Mouse (Mus musculus): ENCODE results near the gene Flvcr2.
A peak's percentile ranks its signal among the peaks of the same experiment; 100 is the strongest.

Flvcr2 gene

DNA sequence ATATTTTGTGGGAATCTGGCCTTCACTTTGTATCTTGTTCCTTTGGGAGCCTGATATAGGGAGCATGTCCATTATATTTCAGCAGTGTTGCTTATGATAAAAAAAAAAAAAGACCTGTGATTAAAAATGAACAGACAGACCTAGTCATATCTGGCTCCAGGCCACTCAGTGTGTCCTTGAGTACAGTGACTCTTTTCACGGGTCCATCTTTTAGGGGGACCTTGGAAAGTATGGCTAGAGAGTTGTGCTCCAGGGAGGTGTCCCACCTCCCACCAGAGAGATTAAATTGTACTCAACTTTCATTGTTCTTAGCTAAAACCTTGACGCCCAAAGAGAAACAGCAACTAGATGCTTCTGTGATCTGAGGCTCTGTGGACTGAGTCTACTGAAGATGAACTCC, 47.8 kb downstream of the Flvcr2 start:
- no peak for DNase-seq (ENCODE audit: low read depth, low spot score)

DNA sequence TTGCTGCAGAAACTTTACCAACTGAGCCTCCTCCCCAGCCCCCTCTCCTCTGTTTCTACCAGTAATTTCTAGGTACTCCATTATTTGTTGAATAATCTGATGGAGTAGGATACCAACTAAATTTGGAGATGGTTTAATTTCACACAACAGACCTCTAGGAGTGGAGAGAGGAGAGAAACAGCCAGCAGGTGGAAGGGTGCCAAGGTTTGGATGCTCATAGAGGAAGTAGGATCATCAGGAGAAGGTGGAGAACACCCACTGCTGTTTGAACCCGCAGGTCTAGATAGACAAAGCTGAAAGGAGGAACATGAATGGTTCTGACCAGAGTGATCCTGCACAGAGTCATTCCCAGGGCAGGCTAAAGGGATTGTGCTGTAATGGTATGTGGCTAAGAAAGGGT, 49.2 kb downstream of the Flvcr2 start:
- no peak for DNase-seq (ENCODE audit: low read depth, low spot score)

DNA sequence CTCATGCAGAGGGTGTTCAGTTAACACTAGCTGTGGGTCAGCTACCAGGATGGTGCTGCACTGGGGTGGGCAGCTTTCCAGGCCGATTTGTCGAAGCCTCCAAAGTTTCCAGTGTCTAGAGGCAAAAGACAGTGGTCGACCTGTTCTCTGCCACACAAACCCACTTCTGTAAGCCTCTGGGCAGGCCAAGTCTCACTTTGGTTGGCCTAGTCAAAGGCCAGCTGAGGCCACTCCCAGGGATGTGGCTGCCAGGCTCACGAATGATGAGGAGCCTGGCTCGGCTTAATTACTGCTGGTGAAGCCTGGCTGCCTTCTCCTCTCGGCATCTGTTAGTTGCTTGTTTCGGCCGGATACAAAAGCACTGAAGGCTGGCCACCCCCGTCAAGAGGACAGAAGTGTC, 53.7 kb downstream of the Flvcr2 start:
- DNase-seq (ENCODE audit: low read depth, low spot score), result no peak

DNA sequence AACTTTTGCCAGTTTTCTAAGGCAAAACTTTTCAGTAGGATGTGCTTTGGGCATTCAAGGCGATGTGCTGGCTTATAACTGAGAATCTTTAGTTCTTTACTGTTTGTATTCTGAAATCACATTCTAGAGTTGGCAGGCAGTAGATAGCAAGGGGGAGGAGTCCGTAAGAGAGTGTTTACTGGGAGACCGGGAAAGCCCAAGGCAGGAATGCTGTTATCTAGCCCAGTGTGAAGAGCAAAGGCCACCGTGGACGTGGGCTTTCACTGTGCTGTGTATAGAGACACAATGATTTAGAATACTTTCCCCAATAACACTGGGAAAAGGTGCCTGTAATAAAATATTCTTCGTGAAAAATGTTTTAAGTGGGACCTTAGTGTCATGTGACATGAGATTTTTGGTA, 63.4 kb downstream of the Flvcr2 start:
- no peak for DNase-seq (ENCODE audit: low read depth, low spot score)

DNA sequence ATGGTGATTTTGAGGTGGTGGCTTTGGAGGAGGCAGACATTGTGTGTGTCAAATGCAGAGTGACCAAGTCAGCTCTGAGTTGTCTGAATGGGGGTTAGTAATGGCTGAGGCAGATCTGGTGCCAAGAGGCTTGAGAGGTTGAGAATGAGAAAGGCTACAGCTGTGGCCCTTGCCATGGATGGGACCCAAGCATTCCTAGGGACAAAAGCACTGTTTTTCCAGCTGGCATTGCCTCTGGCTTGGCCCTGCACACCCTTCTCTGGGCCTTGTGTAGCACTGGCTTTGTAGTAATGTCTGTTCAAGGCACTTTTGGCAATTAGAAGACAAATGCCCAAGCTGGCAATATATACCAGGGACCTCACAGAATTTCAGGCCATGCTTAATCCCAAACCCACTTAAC, 64.6 kb downstream of the Flvcr2 start:
- no peak for DNase-seq (ENCODE audit: low read depth, low spot score)

DNA sequence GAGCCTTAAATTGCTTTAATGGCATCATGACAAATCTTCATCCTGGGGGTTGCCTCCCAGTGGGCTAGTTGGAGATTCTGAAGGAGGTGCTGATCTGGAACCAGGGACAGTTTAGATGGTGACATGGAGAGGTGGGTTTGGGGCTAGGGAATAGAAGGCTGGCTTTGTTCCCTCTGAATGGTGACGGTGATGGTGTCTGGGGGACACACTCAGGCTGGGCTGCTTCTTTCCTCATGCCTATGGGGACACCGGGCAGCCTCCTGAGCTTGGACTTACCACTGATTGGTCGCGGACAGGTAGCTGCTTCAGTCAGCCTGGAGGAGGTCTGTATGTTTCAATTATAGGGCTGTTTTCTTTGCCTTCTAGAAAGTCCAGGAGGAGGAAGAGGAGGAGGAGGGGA, 65.3 kb downstream of the Flvcr2 start:
- no peak for DNase-seq (ENCODE audit: low read depth, low spot score)

DNA sequence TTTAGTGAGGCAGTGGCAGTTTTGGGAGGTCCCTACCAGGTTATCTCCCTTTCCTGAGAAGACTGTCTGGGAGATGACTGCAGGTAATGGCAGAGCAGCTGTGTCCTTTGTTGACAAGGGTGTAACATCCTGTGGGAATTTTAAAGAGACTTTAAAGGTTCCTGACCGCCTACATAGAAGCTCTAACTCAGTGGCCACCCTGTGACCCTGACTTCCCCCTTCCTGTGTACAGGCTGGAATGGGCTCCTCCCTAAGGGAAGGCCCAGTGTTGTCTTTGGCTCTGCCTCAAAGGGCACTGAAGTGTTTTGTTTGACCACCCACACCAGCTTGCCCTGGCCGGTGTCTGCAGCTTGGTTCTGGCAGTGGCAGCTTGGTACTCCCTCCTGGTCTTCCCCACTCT, 67.3 kb downstream of the Flvcr2 start:
- no peak for DNase-seq (ENCODE audit: low read depth, low spot score)

DNA sequence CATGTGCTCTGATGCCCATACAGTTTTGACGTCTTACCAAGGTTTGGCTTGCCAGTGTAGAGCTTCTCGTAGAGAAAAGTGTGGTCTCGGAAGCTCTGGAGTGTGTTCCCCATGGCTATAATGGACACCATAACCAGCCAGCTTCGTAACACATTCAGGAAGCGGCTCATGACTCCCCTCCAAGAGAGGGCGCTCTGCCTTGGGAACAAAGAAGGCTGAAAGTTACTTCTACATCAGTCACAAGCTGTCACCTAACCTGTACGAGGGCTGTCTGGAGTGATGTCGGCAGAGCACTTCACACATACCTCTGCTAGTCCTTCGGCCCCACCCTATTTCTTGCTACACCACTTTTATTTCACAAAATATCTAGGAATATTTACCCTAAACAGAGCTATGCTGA, 75.7 kb downstream of the Flvcr2 start:
- peak; percentile 24 for DNase-seq (ENCODE audit: low read depth, low spot score)

DNA sequence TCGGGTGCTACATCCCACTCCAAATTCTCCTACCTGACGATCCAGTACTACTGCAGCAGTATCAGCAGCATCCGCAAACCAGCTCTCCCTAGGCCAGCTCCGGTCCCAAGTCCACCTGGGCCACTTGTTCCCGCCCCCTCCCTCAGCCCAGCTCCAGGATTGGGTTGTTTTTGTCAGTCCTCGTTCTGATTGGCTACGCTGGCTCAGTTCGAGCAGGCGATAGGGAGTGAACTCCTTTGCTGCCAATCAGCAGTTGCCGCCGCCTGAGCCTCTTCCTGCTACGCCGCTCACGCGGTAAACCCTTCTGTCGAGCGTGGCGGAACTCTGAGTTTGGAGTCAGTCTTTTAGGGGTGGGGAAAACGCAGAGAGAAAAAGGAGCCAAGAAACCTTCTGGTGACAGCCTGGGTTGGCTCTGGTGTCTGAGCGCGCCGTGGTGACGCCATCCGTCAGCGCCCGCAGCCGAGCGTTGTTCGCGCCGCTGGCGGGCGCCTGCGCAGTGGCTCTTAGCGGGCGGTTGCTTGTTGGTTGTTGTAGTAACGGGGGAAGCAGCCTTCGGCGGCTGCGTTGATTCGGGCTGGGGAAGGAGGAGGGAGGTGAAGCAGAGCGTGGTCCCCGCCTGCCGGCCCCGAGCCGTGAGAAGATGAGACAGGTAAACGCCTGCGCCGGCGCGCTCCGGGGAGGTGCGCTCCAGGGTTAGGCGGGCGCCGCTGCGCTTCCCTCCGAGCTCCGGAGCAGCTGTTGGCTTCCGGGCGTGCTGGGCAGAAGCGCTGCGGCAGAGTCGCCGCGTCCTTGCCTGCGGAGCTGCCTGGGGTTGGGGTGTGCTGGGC, 78.3 kb downstream of the Flvcr2 start, which contains the start of the genes Erg28 and Ttll5:
TSS of gene Erg28 (minus strand) at position 113 of the 827 bp plus-strand sequence.
TSS of gene Ttll5 (plus strand) at position 222 of the 827 bp plus-strand sequence.
- DNase-seq (ENCODE audit: low read depth, low spot score), result peak; percentile 98

DNA sequence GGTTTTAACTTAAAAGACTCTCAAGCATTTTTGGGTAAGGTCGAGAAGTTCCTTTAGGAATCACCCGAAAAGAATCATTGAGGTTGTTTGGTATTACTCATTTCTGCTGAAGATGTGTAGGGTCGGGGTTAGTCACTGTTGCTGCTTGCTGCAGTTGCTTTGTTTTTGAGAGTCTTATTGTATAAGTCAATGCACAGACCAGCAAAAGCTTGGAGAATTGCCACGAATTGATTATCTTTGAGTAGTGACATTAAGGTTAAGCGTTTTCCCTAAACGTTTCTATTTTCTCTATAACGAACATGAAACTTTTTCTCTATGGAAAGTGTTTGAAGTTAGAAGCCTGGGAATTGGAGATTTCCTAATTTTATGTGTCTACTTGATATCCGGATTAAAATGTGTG, 79.0 kb downstream of the Flvcr2 start:
- no peak for DNase-seq (ENCODE audit: low read depth, low spot score)

DNA sequence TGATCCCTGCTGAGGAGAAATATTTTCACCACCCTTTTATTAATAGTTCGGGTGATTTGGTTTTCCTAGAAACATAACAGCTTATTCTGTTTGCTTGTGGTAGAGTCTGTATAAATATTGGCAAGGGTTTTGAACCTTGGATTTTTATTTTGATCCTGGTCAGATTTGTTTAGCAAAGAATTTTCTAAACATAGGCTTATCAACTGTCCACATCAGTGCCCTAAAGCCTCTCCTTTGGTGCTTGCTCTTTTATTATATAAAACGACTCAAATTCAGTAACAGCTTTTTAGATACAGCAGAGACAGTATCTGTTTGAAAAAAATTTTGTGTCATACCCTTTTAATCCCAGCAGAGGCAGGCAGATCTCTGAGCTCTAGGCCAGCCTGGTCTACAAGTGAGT, 79.5 kb downstream of the Flvcr2 start:
- DNase-seq (ENCODE audit: low read depth, low spot score), result peak; percentile 16

DNA sequence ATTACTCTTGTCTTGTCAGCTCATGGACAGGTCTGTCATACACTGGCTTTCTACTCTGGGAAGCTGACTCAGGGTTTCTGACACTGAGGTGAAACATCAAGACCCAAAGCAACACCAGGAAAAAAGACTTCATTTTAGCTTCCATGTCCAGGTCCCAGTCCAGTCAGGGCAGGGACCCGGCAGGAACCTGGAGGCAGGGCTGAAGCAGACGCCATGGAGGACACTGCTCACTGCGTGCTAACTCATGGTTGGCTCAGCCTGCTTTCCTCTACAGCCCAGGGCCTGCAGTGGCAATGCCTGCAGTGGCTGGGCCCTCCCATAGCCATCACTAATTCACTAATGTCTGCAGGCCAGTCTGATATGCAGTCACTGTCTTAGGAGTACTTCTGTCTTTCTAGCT, 82.5 kb downstream of the Flvcr2 start:
- no peak for DNase-seq (ENCODE audit: low read depth, low spot score)

DNA sequence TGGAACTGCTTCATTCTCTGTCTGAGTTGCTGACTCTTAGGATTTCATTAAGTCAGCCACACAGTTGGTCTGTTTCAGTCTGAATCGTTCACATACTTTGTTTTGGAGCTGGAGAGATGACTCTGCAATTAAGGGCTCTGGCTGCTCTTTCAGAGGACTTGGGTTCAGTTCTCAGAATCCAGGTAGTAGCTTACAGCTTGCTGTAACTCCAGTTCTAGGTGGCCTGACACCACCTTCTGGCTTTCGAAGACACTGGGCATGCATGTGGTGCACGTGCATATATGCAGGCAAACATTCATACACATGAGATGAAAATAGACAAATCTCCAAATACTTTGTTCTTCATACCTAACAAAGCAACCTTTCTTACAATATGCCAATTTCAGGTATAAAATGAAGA, 83.5 kb downstream of the Flvcr2 start:
- DNase-seq (ENCODE audit: low read depth, low spot score), result no peak

DNA sequence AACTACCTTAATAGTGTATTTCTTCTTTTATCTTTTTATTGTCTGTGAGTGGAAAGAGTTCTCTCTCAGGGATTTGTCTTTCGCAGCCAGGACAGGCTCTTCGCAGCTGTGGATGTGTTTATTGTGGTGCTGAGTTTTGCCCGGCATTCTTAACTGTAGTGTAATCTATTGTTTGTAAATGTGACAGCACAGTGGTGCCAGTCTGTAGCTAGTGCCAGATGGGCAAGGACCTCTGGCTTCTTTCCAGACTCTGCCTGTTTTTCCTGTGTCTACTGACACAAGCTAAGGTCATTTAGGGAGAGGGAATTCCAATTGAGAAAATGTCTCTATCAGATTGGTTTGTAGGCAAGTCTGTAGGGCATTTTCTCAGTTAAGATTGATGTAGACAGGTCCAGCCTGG, 84.4 kb downstream of the Flvcr2 start:
- DNase-seq (ENCODE audit: low read depth, low spot score), result no peak

DNA sequence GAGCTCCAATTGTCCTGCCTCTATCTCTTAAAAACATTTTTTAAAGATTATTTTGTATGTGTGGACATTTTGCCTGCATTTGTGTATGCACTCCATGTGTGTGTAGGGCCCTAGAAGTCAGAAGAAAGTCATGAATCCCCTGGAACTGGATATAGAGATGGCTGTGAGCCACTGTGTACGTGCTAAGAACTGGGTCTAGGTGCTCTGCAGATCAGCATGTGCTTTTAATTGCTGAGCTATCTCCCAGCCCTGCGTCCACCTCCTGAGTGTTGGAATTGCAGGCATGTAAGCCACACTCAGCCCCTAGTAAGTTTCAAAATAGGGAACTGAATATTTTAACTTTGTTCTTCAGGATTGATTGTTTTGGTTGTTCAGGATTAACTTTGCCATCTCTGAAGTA, 88.2 kb downstream of the Flvcr2 start:
- no peak for DNase-seq (ENCODE audit: low read depth, low spot score)

DNA sequence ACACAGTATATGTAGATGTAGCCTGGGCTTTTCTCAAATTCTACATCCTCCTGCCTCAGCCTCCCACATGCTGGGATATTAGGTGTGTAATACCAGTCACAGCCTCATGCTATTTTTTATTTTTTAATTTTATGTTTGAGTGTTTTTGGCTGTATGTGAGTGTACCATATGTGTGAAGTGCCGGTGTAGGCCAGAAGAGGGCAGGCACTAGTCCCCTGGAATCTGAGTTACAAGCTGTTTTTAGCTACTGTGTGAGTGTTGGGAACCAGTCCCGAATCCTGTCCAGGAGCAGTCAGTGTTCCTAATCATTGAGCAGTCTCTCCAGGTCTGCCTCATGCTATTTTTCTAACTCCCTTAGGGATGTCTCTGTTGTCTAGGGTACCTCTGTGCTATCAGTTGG, 91.4 kb downstream of the Flvcr2 start:
- DNase-seq (ENCODE audit: low read depth, low spot score), result no peak

DNA sequence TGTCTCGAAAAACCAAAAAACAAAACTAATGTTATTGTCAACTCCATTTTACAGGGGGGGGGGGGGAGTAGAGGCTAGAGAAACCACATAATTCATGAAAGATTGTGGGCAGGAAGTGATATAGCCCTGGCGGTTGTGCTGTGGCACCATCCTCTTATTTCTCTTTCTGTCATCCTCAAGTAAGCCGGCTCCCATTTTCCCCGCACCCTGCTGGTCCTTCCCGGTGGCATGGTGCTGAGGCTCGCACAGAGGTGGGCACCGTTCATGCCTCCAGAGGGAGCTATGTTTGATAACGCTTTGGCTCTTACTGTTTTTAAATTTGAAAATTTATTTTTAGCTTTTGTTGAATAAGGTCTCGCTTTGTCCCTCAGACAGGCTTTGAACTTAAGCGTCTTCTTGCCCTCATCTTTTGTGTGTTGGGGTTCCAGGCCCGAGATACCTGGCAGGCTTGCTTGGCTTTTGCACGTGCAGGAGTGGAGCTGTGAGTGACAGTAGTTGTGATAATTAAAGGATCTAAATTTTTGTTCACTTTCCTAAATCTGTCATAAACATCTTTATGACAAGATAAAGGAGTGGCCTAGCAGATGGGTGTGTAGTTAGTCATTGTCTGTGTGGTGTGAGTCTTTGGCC, 93.1 kb downstream of the Flvcr2 start:
- no peak for DNase-seq (ENCODE audit: low read depth, low spot score)

DNA sequence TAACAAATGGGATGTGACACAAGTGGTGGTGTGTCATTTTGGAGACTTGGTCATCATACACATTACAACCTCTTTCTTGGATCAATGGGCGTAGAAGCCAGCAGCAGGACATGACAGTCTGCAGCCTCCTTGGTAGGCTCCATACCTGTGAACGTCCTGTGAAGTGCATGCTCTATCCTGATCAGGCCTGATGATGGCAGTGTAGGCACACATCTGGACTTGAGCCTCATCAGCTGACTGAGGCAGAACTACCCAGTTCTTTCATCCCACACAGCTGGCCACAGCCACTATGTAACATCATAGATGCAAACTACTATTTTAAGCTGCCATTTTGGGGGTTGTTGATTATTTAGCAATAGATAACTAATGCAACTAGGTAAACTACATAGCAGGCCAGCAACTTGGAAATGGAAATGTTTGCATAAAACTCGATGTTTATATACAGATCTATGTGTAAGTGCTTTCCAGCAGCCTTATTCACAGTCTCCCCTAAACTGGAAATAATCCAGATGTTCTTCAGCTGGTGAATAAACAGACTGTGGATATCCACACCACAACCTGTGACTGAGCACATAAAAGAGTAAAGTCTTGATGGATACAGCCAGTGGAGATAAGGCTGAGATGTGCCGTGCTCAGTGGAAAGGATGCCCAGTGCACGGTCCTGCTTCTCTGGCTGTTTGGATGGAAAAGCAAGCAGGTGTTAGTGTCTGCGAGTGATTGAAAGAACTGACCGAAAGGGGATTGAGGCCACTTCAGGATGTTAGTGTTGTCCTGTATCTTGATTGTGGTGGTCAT, 102.0 kb downstream of the Flvcr2 start:
- DNase-seq (ENCODE audit: low read depth, low spot score), result peak; percentile 52

DNA sequence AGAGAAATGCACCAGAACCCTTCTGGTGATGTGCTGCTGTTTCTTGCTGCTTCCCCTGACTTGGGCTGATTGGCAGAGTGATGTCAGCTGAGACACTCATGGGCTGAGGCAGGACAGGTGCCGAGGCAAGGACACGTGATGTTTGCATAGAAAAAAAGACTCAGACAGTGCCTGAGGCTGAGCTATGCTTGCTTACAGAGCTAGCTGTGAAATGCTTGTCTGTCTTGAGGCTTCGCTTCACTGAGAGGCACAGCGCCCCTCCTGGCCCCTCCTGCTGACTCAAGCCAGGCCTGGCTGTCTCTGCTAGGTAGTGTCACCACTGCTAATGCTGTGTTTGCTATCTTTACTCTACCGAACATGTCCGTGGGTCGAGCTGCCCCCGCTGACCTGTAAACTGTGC, 104.3 kb downstream of the Flvcr2 start:
- no peak for DNase-seq (ENCODE audit: low read depth, low spot score)

DNA sequence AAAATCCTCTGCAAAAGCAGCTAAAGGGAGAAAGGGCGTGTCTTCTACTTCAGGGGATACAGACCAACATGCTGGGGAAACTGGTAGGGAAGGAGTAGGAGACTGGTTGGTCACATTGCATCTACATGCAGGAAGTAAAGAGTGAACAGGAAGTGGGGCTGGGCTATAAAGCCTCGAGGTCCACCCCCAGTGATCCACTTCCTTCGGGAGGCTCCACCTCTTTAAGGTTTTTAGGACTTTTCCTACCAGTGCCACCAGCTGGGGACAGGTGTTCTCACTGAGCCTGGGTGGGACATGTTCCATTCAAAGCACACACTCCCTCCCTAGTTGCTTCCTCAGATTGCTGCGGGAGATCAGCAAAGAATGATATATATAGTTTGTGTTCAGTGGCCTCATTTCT, 107.5 kb downstream of the Flvcr2 start:
- no peak for DNase-seq (ENCODE audit: low read depth, low spot score)

DNA sequence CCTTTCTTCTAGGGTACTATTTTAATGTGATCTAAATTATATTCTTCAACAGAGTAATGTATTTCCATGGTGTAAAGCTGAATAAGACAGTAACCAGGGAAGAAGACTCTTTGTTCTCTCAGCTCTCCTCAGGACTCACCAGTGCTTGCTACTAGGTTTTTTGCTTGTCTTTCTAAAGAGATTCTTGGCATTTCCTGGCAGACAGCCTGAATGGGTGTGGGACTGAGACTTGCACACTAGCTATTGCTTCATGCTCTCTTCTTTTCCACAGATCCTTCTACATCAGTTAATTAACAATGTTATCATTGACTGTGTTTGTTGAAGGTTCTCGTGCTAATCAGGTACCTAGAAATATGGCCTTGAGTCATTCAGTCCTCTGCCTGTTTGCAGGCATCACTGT, 107.9 kb downstream of the Flvcr2 start:
- no peak for DNase-seq (ENCODE audit: low read depth, low spot score)

DNA sequence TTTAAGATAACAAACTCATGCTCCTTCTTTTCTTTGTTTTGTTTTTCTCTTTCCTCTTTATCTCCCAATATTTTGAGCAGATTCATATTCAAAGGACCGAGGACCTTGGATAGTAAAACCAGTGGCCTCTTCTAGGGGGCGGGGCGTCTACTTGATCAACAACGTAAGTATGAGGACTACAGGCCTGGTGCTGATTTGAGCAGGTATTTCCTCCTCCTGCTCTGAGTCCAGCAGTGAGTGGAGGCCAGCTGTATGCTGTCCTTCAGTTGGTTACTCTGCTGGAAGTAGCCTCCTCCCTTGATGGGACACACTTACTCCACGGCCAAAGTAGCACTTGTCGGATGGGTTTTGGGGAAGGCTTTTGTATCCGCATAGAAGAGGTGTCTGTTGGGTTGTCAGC, 111.0 kb downstream of the Flvcr2 start:
- DNase-seq (ENCODE audit: low read depth, low spot score), result no peak

DNA sequence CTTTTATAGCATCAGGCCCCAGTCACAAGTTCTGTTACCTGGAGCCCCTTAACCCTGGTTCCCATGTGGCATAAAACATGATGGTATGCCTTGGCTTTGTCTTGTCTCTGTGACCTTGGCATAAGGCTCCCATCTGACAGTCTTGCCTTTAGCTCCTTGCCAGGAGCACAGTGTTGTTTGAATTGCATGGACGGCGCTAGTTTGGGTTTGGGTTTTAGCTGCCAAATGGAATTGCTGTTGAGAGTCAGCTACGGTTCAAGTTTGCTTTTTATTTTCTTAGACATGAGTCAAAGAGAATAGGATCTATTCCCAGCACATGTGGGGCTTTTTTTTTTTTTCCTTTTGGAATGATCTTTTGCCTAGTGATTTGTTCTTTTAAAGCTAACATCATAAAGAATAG, 112.8 kb downstream of the Flvcr2 start:
- no peak for DNase-seq (ENCODE audit: low read depth, low spot score)

All from A20 (cell line).